Mouse (Mus musculus) megakaryocyte, embryonic 14.5 days (primary cell): ENCODE results near the gene Ankrd39. TPM values are rescaled to one million over a fixed set of nuclear protein-coding genes. Genes with fewer than 3 reads are reported as not detected.

Experiments used
- H3K27me3 ChIP-seq: replicated peaks from 2 replicates; pipeline ENCODE3; 2012; ENCODE audit warnings: inconsistent platforms
- H3K36me3 ChIP-seq: replicated peaks from 2 replicates; pipeline ENCODE3; 2012; ENCODE audit warnings: low read length, inconsistent platforms, mixed read lengths
- H3K4me1 ChIP-seq: 2 replicates; pipeline ENCODE4 v1.6.1; 2012; ENCODE audit warnings: inconsistent platforms
- H3K4me3 ChIP-seq: replicated peaks from 2 replicates; pipeline ENCODE3; 2012; ENCODE audit warnings: moderate library complexity, mild to moderate bottlenecking, inconsistent platforms
- H3K9me3 ChIP-seq: 2 replicates; pipeline ENCODE4 v1.6.1; 2012; ENCODE audit warnings: inconsistent platforms
- FLI1 ChIP-seq: IDR thresholded peaks from 2 replicates; pipeline ENCODE4 v1.6.1; 2012; ENCODE audit warnings: low read length, inconsistent platforms, mixed read lengths
- GATA1 ChIP-seq: IDR thresholded peaks from 3 replicates; pipeline ENCODE4 v1.6.1; 2012; ENCODE audit warnings: mixed read lengths, low read length, inconsistent platforms, borderline replicate concordance
- polyA plus RNA-seq: library from polyadenylated mRNA; stranded (reverse); fragments of >175 nt; gene quantifications from 2 replicates; pipeline ENCODE4 v1.2.3, GENCODE M21; 2012; ENCODE audit warnings: low replicate concordance; ENCODE audit not compliant: insufficient read depth

Ankrd39 gene
- polyA plus RNA-seq, 1 experiment, result 7.9 TPM

DNA sequence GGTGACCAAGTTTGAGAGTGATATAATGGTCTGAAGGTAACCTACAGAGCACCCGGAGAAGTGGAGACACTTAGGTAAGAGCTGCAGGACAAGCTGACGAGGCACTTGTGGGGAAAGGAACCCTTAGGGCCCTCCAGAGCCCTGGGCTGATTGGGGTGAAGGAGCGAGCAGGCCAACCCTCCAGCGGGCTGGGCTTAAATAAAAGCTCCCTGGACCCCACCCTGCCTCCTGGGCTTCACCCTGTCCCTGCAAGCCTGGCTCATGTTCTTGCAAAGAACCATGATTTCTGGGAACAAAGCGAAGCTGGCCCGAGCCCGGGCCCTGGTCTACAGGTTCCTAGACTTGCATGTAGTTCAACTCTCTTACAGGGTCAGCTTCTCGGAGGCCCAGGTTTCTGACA is 26.3 kb upstream of the Ankrd39 start:
- Histone ChIP-seq H3K36me3 (no peaks in the 10 kb centered on the region), H3K27me3 (peaks cover 86% of the 10 kb centered on the region), H3K9me3 (no peaks in the 10 kb centered on the region), H3K4me1 (peaks cover 40% of the 10 kb centered on the region), H3K4me3 (no peak overlapping the region)
- TF ChIP-seq GATA1 (no peak), FLI1 (no peak)

DNA sequence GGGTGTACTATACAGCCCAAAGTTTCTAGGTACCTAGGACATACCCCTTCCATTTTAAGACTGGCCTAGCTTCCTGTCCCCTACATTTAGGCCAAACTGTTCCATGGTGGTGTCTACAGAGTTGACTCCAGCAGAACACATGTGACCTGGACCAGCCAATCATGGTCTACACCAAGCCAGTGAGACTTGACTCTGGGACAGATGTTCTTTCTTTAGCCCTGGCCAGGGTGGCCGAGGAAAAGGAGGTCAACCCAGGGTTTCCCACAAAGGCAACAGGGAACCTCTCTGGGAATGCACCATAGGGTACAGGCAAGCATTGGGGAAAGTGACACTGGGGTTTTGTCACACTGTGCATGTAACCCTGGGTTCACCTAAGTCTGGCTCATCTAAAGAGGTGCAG is 25.5 kb upstream of the Ankrd39 start:
- H3K9me3 ChIP-seq, result no peaks in the 10 kb centered on the region
- H3K36me3 ChIP-seq, result no peaks in the 10 kb centered on the region
- H3K4me3 ChIP-seq, result no peak overlapping the region
- peaks cover 40% of the 10 kb centered on the region for H3K4me1 ChIP-seq
- no peak for TF ChIP-seq GATA1
- no peak for TF ChIP-seq FLI1
- peaks cover 87% of the 10 kb centered on the region for H3K27me3 ChIP-seq

DNA sequence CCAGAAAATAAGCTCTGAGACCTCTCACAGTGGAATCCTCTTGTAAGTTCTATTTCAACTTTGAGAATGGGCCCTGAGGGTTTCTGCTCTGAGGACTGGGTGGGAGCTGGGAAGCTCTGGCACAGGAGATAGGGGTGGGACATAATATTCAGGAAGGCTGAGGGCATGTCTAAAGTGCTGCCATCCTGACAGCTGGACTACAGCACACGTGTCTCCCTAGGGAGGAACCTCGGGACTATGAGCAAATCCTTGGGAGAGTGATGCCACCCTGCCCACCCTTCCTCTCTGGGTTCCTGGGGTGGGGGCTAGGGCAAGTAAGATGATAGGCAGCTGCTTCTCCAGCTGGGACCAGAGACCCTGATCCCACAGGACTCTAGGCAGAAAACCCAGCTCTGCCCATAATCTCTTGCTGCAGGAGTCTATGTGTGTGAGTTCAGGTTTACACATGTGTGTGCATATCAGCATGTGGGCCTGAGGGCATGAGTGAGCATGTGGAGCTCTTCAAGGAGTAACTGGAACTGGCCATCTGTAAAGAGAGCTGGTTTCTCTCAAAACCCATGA is 25.0 kb upstream of the Ankrd39 start:
- Histone ChIP-seq H3K4me1 (peaks cover 40% of the 10 kb centered on the region), H3K9me3 (no peaks in the 10 kb centered on the region)
- no peak for TF ChIP-seq GATA1

DNA sequence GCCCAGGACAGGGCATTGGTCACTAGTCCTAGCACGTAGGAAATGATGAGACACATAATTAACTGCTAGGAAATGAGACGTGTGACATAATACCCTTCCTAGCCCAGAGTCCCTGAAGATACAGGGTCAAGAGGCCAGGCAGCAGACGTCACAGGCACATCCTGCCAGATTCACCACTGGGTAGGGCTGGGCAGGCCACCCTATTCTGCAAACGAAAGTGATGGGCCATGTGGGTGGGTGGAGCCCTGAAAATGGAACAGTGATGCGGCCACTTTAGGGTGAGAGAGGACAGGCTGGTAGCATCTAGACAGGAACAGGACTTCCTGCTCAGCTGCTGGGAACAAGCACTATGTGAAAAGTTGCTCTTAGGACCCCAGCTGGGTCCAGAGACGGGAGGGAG is 24.4 kb upstream of the Ankrd39 start:
- peak overlapping the region; percentile 79 for H3K4me3 ChIP-seq
- no peaks in the 10 kb centered on the region for H3K36me3 ChIP-seq
- no peak for TF ChIP-seq GATA1
- TF ChIP-seq FLI1, result no peak
- H3K9me3 ChIP-seq, result no peaks in the 10 kb centered on the region
- H3K27me3 ChIP-seq, result peaks cover 84% of the 10 kb centered on the region
- H3K4me1 ChIP-seq, result peaks cover 43% of the 10 kb centered on the region

More for the DNA sequence above, 25.0 kb upstream of the Ankrd39 start:
- peaks cover 84% of the 10 kb centered on the region for H3K27me3 ChIP-seq
- peak overlapping the region; percentile 7 for H3K4me3 ChIP-seq
- no peaks in the 10 kb centered on the region for H3K36me3 ChIP-seq

DNA sequence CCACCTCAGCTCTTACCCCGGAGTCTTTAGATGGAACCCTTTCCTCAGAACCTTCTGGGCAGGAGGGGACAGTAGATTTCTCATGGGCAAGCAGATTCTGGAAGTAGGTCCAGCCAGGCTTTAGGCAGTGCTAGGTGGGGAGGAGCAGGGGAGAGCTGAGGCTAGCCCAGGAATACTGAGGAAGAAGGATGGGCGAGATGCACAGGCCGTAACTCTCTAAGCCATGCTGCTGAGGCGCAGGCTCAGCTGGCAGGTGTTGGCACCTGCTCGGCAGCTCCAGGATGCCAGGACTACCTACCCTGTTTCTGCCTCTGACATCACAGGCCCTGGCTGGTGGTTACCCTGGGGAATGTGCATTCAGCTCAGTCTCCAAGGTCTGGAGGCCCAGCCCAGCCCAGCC is 23.1 kb upstream of the Ankrd39 start:
- H3K4me3 ChIP-seq, result no peak overlapping the region
- H3K4me1 ChIP-seq, result peaks cover 46% of the 10 kb centered on the region
- no peaks in the 10 kb centered on the region for H3K36me3 ChIP-seq
- no peaks in the 10 kb centered on the region for H3K9me3 ChIP-seq
- H3K27me3 ChIP-seq, result peaks cover 86% of the 10 kb centered on the region
- TF ChIP-seq GATA1, result no peak
- no peak for TF ChIP-seq FLI1

- TF ChIP-seq GATA1, result no peak
- no peak for TF ChIP-seq FLI1
- Histone ChIP-seq H3K36me3 (no peaks in the 10 kb centered on the region), H3K9me3 (no peaks in the 10 kb centered on the region)
Measured at GRCm38 (mm10) chr1:36569694-36570276, 22.5 kb upstream of the Ankrd39 start.

GRCm38 (mm10) chr1:36568776-36569175 is 21.5 kb upstream of the Ankrd39 start:
- Histone ChIP-seq H3K4me3 (no peak overlapping the region), H3K36me3 (no peaks in the 10 kb centered on the region), H3K27me3 (peaks cover 92% of the 10 kb centered on the region), H3K4me1 (peaks cover 57% of the 10 kb centered on the region), H3K9me3 (no peaks in the 10 kb centered on the region)
- TF ChIP-seq FLI1 (no peak), GATA1 (no peak)

More at GRCm38 (mm10) chr1:36569694-36570276, 22.5 kb upstream of the Ankrd39 start:
- Histone ChIP-seq H3K4me3 (no peak overlapping the region), H3K27me3 (peaks cover 89% of the 10 kb centered on the region), H3K4me1 (peaks cover 47% of the 10 kb centered on the region)

- Histone ChIP-seq H3K4me1 (peaks cover 62% of the 10 kb centered on the region), H3K4me3 (no peak overlapping the region), H3K36me3 (no peaks in the 10 kb centered on the region), H3K9me3 (no peaks in the 10 kb centered on the region), H3K27me3 (peaks cover 92% of the 10 kb centered on the region)
- TF ChIP-seq GATA1 (no peak), FLI1 (no peak)
Measured at GRCm38 (mm10) chr1:36567818-36568603, 20.8 kb upstream of the Ankrd39 start.

- no peak for TF ChIP-seq FLI1
- no peak for TF ChIP-seq GATA1
- Histone ChIP-seq H3K9me3 (no peaks in the 10 kb centered on the region), H3K4me1 (peaks cover 61% of the 10 kb centered on the region), H3K27me3 (peaks cover 96% of the 10 kb centered on the region), H3K4me3 (no peak overlapping the region), H3K36me3 (no peaks in the 10 kb centered on the region)
Measured at GRCm38 (mm10) chr1:36566425-36566824, 19.2 kb upstream of the Ankrd39 start.

DNA sequence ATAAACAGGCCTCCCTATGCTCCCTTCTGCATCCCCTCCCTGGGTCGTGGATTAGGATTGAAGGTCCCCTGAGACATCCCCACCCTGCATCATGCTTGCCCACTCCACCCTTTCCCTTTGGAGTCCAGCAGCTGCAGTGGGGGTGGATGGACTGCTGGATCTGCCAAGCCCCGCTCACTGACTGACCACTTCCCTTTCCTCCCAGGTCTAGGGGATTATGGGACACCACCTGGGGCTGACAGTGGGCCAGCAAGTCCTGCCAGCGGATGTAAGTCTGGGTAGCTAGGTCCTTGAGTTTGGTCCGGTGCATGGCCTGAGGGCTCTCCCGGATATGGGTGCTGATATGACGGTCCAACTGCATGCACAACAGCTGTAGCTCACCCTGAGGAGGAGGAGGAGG is 16.9 kb upstream of the Ankrd39 start:
- H3K4me1 ChIP-seq, result peaks cover 59% of the 10 kb centered on the region

More for the DNA sequence above, 16.9 kb upstream of the Ankrd39 start:
- no peak overlapping the region for H3K4me3 ChIP-seq
- TF ChIP-seq GATA1 (no peak), FLI1 (no peak)
- H3K9me3 ChIP-seq, result no peaks in the 10 kb centered on the region
- no peaks in the 10 kb centered on the region for H3K36me3 ChIP-seq
- H3K27me3 ChIP-seq, result peaks cover 96% of the 10 kb centered on the region
